Mouse (Mus musculus): ENCODE results near the gene C5ar2. TPM values are rescaled to one million over a fixed set of nuclear protein-coding genes. Genes with fewer than 3 reads are reported as not detected.
A peak's percentile ranks its signal among the peaks of the same experiment; 100 is the strongest.

Gene C5ar2
- total and polyA plus RNA-seq, 2 experiments from 2014 or later, result 0.18 TPM; not detected in 1

GRCm38 (mm10) chr7:16284001-16284400 lies 40.0 kb upstream of the C5ar2 start:
- H3K9me3 ChIP-seq (ENCODE audit: low read length), result no peaks in the 10 kb centered on the region
- peaks cover 19% of the 10 kb centered on the region for H3K36me3 ChIP-seq (ENCODE audit: insufficient read depth, low read length)
- H3K27ac ChIP-seq, result no peak overlapping the region
- no peak overlapping the region for H3K4me3 ChIP-seq (ENCODE audit: low read length)
- DNase-seq (ENCODE audit: low spot score), result no peak
- no peak for ATAC-seq
- H3K9ac ChIP-seq (replicated peaks; ENCODE audit: low read length), result no peak overlapping the region
- no peaks in the 10 kb centered on the region for H3K27me3 ChIP-seq (ENCODE audit: insufficient read depth, low read length)
- no peak overlapping the region for H3K4me2 ChIP-seq (ENCODE audit: low read depth, low read length)
- H3K4me1 ChIP-seq (ENCODE audit: insufficient read depth, low read length), result 0 out of 2 replicates have a peak, but pooled peaks cover 3% of the 10 kb centered on the region
- WGBS, result 89% methylated on average over 8 of the region's 8 CpGs
- TF ChIP-seq CTCF (IDR thresholded peaks at IDR 0.05; ENCODE audit: low read depth), result no peak

DNA sequence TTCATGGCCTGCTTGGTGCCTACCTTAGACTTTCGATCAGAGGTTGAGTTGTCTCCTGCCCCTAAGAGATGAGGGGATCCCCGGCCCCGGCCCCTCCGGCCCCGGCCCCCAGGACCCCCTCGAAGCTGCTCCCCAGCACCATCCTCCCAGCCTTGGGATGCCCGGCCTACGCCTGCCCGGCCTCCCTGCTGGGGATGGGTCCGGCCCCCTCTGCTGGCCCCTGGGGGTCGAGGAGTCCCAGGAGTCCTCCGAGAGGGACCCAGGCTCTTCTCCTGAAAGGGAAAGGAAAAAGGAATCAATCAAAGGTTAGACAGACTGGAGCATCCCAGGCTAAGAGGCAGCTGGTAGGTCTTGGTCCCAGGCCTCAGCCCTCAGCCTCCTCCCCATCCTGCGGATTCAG lies 38.4 kb upstream of the C5ar2 start:
- no peak for DNase-seq (ENCODE audit: low spot score)
- H3K4me2 ChIP-seq (ENCODE audit: low read depth, low read length), result no peak overlapping the region
- no peaks in the 10 kb centered on the region for H3K27me3 ChIP-seq (ENCODE audit: insufficient read depth, low read length)
- 86% methylated on average over 13 of the region's 13 CpGs for WGBS
- 0 out of 2 replicates have a peak overlapping the region, but pooled peaks have one; percentile 17 for H3K9ac ChIP-seq (replicated peaks; ENCODE audit: low read length)
- H3K4me3 ChIP-seq (ENCODE audit: low read length), result no peak overlapping the region
- no peak overlapping the region for H3K27ac ChIP-seq
- H3K4me1 ChIP-seq (ENCODE audit: insufficient read depth, low read length), result 0 out of 2 replicates have a peak, but pooled peaks cover 3% of the 10 kb centered on the region
- ATAC-seq, result no peak
- peaks cover 19% of the 10 kb centered on the region for H3K36me3 ChIP-seq (ENCODE audit: insufficient read depth, low read length)
- no peaks in the 10 kb centered on the region for H3K9me3 ChIP-seq (ENCODE audit: low read length)
- TF ChIP-seq CTCF (IDR thresholded peaks at IDR 0.05; ENCODE audit: low read depth), result no peak

DNA sequence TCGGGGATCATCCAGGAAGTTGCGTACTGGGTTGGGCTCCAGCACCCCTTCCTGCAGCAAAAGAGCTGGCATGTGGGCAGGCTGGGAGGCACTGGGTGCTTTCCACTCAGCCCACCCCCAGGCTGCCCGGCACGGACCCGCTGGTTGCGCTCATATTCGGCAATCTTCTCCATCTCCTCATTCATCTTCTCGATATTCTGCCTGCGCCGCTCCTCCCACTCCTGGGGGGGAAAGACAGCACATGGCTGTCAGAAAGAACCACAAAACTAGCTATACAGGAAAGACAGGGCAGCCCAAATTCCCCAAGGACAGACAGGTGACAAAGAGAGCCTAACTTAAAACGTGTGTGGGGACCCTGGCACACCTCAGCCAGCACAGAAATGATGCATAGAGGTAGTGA lies 36.8 kb upstream of the C5ar2 start:
- ATAC-seq, result no peak
- TF ChIP-seq CTCF (IDR thresholded peaks at IDR 0.05; ENCODE audit: low read depth), result no peak
- no peak overlapping the region for H3K4me2 ChIP-seq (ENCODE audit: low read depth, low read length)
- no peak overlapping the region for H3K4me3 ChIP-seq (ENCODE audit: low read length)
- H3K9me3 ChIP-seq (ENCODE audit: low read length), result no peaks in the 10 kb centered on the region
- WGBS, result 88% methylated on average over 11 of the region's 11 CpGs
- no peak overlapping the region for H3K27ac ChIP-seq
- no peak for DNase-seq (ENCODE audit: low spot score)
- H3K4me1 ChIP-seq (ENCODE audit: insufficient read depth, low read length), result 0 out of 2 replicates have a peak, but pooled peaks cover 3% of the 10 kb centered on the region
- no peaks in the 10 kb centered on the region for H3K27me3 ChIP-seq (ENCODE audit: insufficient read depth, low read length)
- H3K36me3 ChIP-seq (ENCODE audit: insufficient read depth, low read length), result peaks cover 35% of the 10 kb centered on the region
- no peak overlapping the region for H3K9ac ChIP-seq (replicated peaks; ENCODE audit: low read length)

GRCm38 (mm10) chr7:16274922-16275890 lies 31.3 kb upstream of the C5ar2 start:
- ATAC-seq, result no peak
- 88% methylated on average over 10 of the region's 10 CpGs for WGBS
- Histone ChIP-seq H3K4me3 (ENCODE audit: low read length) (no peak overlapping the region), H3K4me1 (ENCODE audit: insufficient read depth, low read length) (peaks cover 10% of the 10 kb centered on the region; the same call in 1 of the 2 replicates), H3K27ac (no peak overlapping the region), H3K9ac (replicated peaks; ENCODE audit: low read length) (no peak overlapping the region), H3K9me3 (ENCODE audit: low read length) (no peaks in the 10 kb centered on the region), H3K36me3 (ENCODE audit: insufficient read depth, low read length) (peaks cover 23% of the 10 kb centered on the region), H3K4me2 (ENCODE audit: low read depth, low read length) (no peak overlapping the region), H3K27me3 (ENCODE audit: insufficient read depth, low read length) (no peaks in the 10 kb centered on the region)
- TF ChIP-seq CTCF (IDR thresholded peaks at IDR 0.05; ENCODE audit: low read depth), result no peak
- no peak for DNase-seq (ENCODE audit: low spot score)

GRCm38 (mm10) chr7:16273766-16274140 lies 29.8 kb upstream of the C5ar2 start:
- Histone ChIP-seq H3K36me3 (ENCODE audit: insufficient read depth, low read length) (peaks cover 23% of the 10 kb centered on the region), H3K27me3 (ENCODE audit: insufficient read depth, low read length) (no peaks in the 10 kb centered on the region), H3K9me3 (ENCODE audit: low read length) (no peaks in the 10 kb centered on the region), H3K9ac (replicated peaks; ENCODE audit: low read length) (peak overlapping the region; percentile 86), H3K27ac (peak overlapping the region; percentile 94), H3K4me2 (ENCODE audit: low read depth, low read length) (peak overlapping the region; percentile 88), H3K4me1 (ENCODE audit: insufficient read depth, low read length) (peaks cover 10% of the 10 kb centered on the region; the same call in 1 of the 2 replicates), H3K4me3 (ENCODE audit: low read length) (peak overlapping the region; percentile 76)
- peak; percentile 76 for DNase-seq (ENCODE audit: low spot score)
- WGBS, result 2% methylated on average over 18 of the region's 18 CpGs
- ATAC-seq, result peak; percentile 76
- TF ChIP-seq CTCF (IDR thresholded peaks at IDR 0.05; ENCODE audit: low read depth), result no peak

- Histone ChIP-seq H3K4me3 (ENCODE audit: low read length) (peak within 1 kb of the TSS; percentile 76), H3K4me2 (ENCODE audit: low read depth, low read length) (peak within 1 kb of the TSS; percentile 88), H3K27me3 (ENCODE audit: insufficient read depth, low read length) (no peaks in the 10 kb centered on the region), H3K4me1 (ENCODE audit: insufficient read depth, low read length) (peaks cover 10% of the 10 kb centered on the region; the same call in 1 of the 2 replicates), H3K9ac (replicated peaks; ENCODE audit: low read length) (peak within 1 kb of the TSS; percentile 86), H3K36me3 (ENCODE audit: insufficient read depth, low read length) (peaks cover 23% of the 10 kb centered on the region), H3K27ac (peak within 1 kb of the TSS; percentile 94), H3K9me3 (ENCODE audit: low read length) (no peaks in the 10 kb centered on the region)
- DNase-seq (ENCODE audit: low spot score) (peak; percentile 96), ATAC-seq (peak; percentile 88)
- under 1% methylated on average over 34 of the region's 49 CpGs for WGBS
- TF ChIP-seq CTCF (IDR thresholded peaks at IDR 0.05; ENCODE audit: low read depth), result no peak
Measured at GRCm38 (mm10) chr7:16273081-16273765, 29.3 kb upstream of the C5ar2 start, which contains the start of gene Inafm1. Gene Inafm1 (minus strand): TSS chr7:16273617.

All from hindbrain, postnatal 0 days (tissue).